18 mouse cellular contexts compared by ENCODE assay signal in genomic region chr9:91159311-91159710, GRCm38 (mm10).
"Had no signal": no experiment of that assay in that cellular context is flagged by ENCODE, and none has a peak within 500 bp of the region (broad histone marks: within the 10 kb centered on the region; RNA-seq: fewer than 3 reads in every experiment).

No protein-coding gene starts in this region.

- DNase-seq: lung, adult 18-20 months; lung, embryonic 14.5 days; lung, postnatal 10 days; lung, postnatal 4 days; retina, postnatal 1 day; right cerebral cortex, adult 18-20 months; right cerebral cortex, postnatal 25 days; right cerebral cortex, postnatal 4 days; spleen, adult 18-20 months; thymus, adult 18-20 months; thymus, postnatal 14 days; thymus, postnatal 36 days had no signal

- H3K36me3 ChIP-seq: midbrain, embryonic 10.5 days; midbrain, embryonic 13.5 days; midbrain, embryonic 15.5 days; neural tube, embryonic 13.5 days; neural tube, embryonic 15.5 days had no signal

- H3K9me3 ChIP-seq: midbrain, embryonic 10.5 days; midbrain, embryonic 13.5 days; midbrain, embryonic 15.5 days; neural tube, embryonic 13.5 days; neural tube, embryonic 15.5 days had no signal

- H3K27me3 ChIP-seq: midbrain, embryonic 13.5 days; midbrain, embryonic 15.5 days; neural tube, embryonic 13.5 days; neural tube, embryonic 15.5 days had no signal

- H3K4me2 ChIP-seq: lung, embryonic 14.5 days; midbrain, embryonic 13.5 days; midbrain, embryonic 15.5 days; neural tube, embryonic 13.5 days; neural tube, embryonic 15.5 days had no signal

- H3K27ac ChIP-seq: midbrain, embryonic 10.5 days; midbrain, embryonic 13.5 days; midbrain, embryonic 15.5 days; neural tube, embryonic 13.5 days; neural tube, embryonic 15.5 days had no signal

- ATAC-seq: midbrain, embryonic 13.5 days; midbrain, embryonic 15.5 days had no signal

- H3K4me1 ChIP-seq: midbrain, embryonic 10.5 days; midbrain, embryonic 13.5 days; midbrain, embryonic 15.5 days; neural tube, embryonic 13.5 days; neural tube, embryonic 15.5 days had no signal

- H3K4me3 ChIP-seq: midbrain, embryonic 10.5 days; midbrain, embryonic 13.5 days; midbrain, embryonic 15.5 days; myocyte; neural tube, embryonic 13.5 days; neural tube, embryonic 15.5 days had no signal

- H3K9ac ChIP-seq: lung, embryonic 14.5 days; midbrain, embryonic 13.5 days; midbrain, embryonic 15.5 days; neural tube, embryonic 13.5 days; neural tube, embryonic 15.5 days had no signal
